Mouse (Mus musculus) liver, postnatal 0 days (tissue): ENCODE results near the gene Nrip1.

Source experiments
- CTCF ChIP-seq: sonication (generic); IDR thresholded peaks from 2 replicates; pipeline ENCODE4 v1.5.1; 2016; ENCODE audit warnings: antibody characterized with exemption, low read depth
- EP300 ChIP-seq: IDR thresholded peaks from 2 replicates; pipeline ENCODE4 v1.6.1; 2016; ENCODE audit warnings: antibody characterized with exemption, low read depth, mild to moderate bottlenecking

DNA sequence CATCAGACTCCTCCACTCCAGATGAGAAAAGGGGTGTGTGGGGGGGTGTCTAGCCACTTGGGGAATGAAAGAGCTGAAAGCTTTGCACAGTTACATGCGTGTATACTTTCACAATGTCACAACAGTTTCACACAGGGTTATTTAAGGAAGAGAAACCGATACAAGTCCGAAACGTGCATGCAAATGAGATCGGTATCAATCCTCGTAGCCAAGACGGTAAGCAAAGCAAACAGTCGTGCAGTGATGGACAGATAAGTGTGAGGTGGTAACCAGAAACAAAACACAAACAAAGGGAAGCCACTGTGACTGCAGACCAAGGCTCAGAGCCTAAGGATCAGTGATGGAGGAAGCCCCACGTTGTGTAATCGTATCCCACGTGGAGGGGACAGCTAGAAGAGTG is 36.7 kb downstream of the Nrip1 start:
- no peak for TF ChIP-seq EP300
- TF ChIP-seq CTCF: no peak
